Mouse (Mus musculus): Measurements from ENCODE around the gene Supt7l.
A peak's percentile ranks its signal among the peaks of the same experiment; 100 is the strongest.
"Not testable (repeated sequence)": the region's sequence is repeated elsewhere in the genome, so short reads cannot be mapped to it uniquely, and the experiment has no call there.

The Supt7l gene

DNA sequence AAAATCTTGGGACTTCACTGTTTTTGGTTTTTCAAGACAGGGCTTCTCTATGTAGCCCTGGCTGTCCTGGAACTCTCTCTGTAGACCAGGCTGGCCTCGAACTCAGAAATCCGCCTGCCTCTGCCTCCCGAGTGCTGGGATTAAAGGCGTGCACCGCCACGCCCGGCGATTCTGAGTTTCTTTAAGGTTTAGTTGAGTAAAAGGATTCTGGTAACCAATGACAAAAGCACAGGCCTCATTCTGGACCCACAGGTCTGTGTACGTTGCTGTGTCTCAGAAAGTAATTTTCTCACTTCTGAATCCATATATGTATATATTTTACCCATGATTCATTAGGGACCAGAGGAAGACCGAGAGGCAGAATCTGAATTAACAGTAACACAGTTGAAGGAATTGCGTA lies at the start of gene Supt7l:
Supt7l (minus strand) TSS at position 101 of the 400 bp plus-strand sequence.
- DNase-seq (ENCODE audit: low spot score) = not testable (repeated sequence)

GRCm38 (mm10) chr5:31576539-31576975 lies 49.0 kb upstream of the Supt7l start:
- peak; percentile 42 for DNase-seq (ENCODE audit: low spot score)

GRCm38 (mm10) chr5:31573722-31574121 lies 46.1 kb upstream of the Supt7l start:
- no peak for DNase-seq (ENCODE audit: low spot score)

DNA sequence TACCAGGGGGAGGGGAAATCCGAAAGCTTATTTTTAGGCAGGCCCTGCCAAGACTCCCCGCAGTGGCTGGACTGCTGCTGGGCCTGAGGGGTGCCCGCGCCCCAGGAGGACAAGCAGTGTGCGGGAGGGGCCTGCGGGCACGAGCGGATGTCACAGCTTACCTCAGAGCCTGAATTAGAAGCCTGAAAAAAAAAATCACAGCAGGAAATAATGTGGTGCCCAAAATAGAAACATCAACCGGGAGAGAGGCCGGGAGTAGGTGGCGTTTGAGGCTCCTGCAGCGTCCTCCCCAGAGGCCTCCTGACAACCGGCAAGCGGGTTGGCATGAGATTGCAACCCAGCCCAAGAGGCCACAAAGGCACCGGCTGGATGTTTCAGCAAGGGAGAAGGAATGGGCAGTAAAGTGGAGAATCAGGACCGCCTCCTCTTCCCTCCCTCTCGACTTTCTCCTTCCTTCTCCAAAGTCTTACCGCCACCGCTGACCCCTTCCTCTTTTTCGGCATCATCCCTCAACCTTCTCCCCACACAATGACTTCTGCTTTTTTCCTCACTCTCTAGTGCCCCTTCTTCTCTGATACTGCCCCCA lies 43.5 kb upstream of the Supt7l start:
- no peak for DNase-seq (ENCODE audit: low spot score)

- no peak for DNase-seq (ENCODE audit: low spot score)
These were observed 40.5 kb upstream of the Supt7l start for GRCm38 (mm10) chr5:31567951-31568657.

GRCm38 (mm10) chr5:31566457-31566856 lies 38.9 kb upstream of the Supt7l start:
- no peak for DNase-seq (ENCODE audit: low spot score)

- DNase-seq (ENCODE audit: low spot score) = no peak
These were observed 38.4 kb upstream of the Supt7l start for GRCm38 (mm10) chr5:31566026-31566425.

DNA sequence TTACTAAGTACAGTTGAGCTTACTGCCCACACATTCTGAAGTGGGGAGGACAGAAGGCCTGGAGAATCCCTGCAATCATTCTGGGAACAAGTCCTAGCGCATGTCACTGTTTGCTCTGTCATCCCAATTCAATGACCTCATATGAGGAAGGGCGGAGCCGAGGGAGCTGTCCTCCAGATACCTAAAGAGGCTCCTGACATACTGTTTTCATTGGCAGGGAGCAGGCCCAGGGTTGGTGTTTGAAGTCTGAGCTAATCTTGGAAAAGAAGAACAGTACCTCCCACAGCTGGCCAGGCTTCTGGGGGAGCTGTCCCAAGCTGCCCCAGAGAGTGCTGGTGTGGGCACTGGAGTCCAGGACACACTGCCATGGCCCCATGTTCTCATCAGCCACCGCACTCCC lies 37.4 kb upstream of the Supt7l start:
- peak; percentile 31 for DNase-seq (ENCODE audit: low spot score)

GRCm38 (mm10) chr5:31563905-31564304 lies 36.3 kb upstream of the Supt7l start:
- DNase-seq (ENCODE audit: low spot score) = no peak

- peak; percentile 78 for DNase-seq (ENCODE audit: low spot score)
These were observed 35.9 kb upstream of the Supt7l start for GRCm38 (mm10) chr5:31563496-31563895.

DNA sequence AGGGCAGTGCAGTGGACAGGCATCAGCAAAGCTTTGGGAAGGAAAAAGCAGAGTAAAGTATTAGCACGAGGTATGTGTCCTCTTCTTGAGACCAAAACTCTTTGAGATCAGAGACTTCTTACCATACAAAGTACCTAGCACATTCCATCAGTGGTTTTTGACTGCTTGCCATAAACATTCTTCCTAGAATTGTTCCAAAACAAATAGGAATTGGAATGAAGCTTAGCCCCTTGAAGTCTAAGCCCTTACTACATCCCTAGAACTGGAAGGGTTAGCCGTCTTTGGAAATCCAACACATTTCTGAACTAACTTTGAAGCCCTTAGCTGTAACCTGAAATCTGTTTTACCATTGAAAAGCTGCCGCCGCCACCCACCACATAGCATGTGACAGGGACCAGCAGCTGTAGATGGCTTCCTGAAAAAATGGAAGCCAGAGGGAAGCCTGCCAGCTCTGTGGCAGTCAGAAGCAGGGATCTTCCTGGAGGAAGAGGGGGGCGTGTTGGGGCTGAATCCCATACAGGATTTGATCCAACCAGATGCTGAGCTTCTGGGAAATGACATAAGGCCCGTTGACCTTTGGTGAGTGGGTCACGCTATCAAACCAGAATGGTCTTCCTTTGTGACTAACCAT lies 34.5 kb upstream of the Supt7l start:
- DNase-seq (ENCODE audit: low spot score) = no peak

- no peak for DNase-seq (ENCODE audit: low spot score)
These were observed 32.7 kb upstream of the Supt7l start for GRCm38 (mm10) chr5:31560352-31560751.

DNA sequence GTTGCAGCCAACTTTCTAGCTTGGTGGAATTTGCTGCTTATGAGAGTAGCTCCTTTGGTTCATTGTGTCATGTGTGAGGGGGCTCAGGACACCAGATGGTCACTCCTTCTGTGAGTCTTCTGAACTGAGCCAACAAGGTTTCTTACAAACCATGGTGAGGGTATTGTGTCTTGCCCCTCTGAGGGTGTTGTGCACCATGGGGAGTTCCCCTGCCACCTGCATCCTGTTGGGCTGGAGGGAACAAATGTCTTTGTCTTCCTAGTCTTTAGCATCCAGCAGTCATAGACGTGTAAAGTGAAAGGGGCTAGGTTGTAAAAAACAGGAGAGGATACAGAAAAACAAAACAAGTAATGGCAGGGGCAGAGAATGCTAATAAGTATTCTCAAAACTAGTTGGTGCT lies 31.8 kb upstream of the Supt7l start:
- DNase-seq (ENCODE audit: low spot score) = no peak

GRCm38 (mm10) chr5:31535228-31535627 lies 7.6 kb upstream of the Supt7l start:
- no peak for DNase-seq (ENCODE audit: low spot score)

DNA sequence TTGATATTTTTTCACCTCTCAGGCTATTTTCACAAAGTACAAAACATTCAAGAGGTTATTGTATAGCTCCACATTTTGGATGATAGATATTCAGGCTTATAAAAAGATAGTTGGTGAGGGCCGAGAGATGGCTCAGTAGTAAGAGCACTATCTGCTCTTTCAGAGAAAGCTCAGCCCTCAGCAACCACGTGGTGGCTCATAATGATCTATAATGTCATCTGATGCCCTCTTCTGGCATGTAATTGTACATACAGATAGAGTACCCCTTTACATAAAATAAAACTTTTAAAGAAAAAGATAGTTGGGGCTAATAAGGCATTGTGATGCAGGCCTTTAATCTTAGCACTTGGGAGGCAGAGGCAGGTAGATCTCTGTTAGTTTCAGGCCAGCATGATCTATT lies 953 bp upstream of the Supt7l start:
- no peak for DNase-seq (ENCODE audit: low spot score)

DNA sequence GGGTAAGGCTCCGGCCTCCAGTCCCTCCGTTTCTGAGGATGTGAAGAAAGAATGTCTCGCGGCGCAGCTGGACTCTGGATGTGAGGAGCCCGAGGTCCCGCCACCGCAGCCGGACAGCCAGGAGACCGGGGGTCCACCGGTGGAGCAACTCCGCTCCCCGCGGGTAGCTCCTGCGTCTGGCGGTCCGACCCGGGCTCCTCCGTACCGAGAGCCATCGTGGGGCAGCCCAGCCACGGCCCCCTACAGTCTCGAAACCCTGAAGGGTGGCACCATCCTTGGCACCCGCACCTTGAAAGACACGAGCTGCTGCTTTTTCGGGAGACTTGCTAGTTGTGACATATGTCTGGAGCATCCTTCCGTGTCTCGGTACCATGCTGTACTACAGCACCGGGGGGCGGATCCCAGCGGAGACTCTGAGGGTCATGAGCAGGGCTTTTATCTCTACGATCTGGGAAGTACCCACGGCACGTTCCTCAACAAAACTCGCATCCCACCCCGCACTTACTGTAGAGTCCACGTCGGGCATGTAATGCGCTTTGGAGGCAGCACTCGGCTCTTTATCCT lies 408 bp downstream of the Supt7l start:
- DNase-seq (ENCODE audit: low spot score) = no peak

DNA sequence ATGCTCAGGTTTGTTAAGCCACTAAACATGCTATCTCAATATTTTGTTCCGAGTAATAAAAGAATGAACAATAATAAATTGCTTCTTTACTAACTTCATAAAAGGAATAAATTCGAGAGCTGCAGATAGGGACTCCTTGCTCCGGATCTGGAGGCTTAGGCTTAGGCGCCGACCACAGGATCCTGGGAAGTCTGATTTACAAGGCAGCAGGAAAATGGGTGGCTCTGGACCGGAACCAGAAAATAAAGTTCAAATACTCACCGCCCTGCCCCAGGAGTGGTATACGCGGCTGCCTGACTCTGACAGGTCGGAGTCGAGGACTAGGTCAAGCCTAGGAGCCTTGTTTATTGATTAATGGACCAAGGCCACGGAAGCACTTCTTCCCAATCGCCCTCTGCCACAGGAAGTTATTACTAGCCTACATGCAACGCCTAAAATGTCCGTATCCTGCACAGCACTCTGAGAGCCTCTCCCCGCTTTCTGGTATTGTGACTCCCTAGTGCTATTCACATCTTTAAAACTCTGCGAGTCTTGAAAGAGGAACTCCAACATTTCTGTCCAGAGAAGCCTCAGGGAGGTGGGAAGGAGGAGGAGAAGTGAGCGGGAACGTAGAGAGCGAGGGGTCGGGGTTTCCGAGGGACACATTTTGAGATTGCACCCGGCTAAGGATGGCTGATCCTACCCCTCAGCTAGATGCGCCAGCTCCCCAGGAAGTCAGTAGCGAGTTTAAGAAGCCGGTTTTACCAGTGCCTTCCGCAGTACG lies 1.1 kb downstream of the Supt7l start, which contains the start of gene Slc4a1ap:
Slc4a1ap (plus strand) TSS at position 642 of the 763 bp plus-strand sequence.
- DNase-seq (ENCODE audit: low spot score) = peak; percentile 77

DNA sequence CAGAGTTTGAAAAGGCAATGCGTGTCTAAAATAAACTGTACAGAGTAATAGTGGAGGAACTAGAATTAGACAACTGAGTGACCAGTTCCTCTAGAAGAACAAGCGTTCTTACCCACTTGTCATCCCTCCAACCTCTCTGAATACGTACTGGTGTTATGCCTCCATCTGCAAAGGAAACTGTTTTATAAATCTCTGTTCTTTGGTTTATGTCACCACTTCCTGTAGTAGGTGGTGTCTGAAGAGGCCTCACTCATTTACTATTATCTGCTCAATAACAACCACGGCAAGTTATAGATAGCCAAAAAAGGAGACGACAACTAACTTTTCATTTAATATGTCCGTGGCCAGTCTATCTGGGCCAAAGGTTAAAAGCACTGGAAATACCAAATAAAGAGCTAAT lies 7.1 kb downstream of the Supt7l start:
- DNase-seq (ENCODE audit: low spot score) = no peak

- DNase-seq (ENCODE audit: low spot score) = no peak
These were observed 15.1 kb downstream of the Supt7l start for GRCm38 (mm10) chr5:31512481-31512880.

DNA sequence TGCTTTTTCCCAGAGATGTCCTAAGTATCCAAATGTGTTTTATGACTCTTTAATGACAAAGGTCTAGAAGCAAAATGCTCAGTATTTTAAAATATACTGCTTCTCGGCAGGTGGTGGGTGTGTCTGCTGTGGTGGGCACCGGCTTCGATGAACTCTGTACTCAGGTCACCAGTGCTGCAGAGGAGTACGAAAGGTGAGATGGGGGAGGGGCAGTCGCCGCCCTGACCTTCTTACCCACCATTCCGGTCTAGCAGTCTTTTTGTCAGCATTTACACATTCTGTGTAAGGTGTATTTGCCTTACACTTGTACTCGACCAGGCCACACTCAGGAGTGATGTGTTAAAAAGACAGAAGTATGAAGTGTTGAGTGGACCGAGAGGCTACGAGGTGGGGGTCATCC lies 22.8 kb downstream of the Supt7l start:
- no peak for DNase-seq (ENCODE audit: low spot score)

DNA sequence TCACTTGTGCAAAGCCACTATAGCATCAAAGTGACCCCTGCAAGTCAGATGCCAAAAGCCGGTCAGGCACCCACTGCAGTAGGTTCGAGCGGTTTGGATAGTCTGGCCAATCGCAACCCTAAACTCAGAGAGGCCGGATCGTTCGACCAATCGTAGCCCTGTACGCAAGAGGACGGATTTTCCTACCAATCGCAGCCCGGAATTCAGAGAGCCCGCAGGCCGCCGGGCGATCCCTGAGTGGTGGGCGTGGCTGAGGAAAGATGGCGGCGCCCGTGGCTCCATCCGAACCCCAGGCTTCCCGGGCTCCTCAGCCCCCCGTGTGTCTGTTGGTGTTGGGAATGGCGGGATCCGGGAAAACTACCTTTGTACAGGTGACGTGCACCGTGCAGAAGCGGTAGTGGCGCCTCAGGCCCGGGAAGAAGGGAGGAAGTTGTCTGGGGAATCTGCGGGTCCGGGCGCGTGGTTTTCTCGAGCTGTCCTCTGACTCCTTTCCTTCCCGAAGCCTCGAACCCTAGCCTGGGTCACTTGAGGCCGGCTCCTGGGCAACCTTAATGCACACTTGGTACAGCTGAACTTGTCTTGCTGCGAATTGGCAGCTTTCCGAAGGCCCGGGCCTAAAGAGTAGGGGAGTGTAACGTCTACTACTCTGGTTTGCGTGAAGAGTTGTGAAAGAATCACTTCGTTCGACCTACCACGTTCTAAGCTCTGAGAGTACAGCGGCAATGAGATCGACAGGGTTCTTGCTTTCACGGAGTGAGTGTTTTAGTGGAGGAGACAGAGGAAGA lies 32.9 kb downstream of the Supt7l start, which contains the start of gene Gpn1:
Gpn1 (plus strand) TSS at position 229 of the 785 bp plus-strand sequence.
- DNase-seq (ENCODE audit: low spot score) = peak; percentile 83
